Mouse (Mus musculus): ENCODE measurements around the gene Chd9.
"Not testable (repeated sequence)": the region's sequence is repeated elsewhere in the genome, so short reads cannot be mapped to it uniquely, and the experiment has no call there.

Chd9 gene

DNA sequence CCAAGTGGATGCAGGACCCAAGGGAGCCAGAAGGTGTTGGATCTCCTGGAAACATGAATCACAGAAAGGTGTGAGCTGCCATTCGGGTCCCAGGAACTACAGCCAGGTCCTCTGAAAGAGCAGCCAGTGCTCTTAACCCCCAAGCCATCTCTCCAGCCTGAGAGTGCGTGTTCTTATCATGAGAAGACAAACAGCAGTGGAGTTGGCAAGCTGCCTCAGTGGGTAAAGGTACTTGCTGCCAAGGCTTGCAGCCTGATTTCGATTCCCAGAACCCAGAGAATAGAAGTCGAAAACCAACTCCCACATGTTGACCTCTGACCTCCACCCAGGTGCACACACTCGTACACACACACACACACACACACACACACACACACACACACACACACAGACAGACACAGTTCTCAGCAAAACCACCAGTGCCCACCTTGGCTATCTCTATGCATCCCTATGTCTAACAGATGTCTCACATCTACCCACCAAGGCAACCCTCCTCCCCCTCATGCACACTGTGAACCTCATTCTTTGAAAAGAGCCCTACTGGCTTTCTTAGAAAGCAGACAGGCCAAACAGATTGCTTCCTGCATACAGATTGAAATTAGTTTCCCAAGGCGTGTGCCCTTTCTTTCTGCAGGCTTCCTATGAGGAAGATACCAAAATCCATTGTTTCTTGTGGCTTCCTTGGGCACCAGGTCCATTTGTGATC, 43.4 kb downstream of the Chd9 start:
- DNase-seq (ENCODE audit: low read depth): no peak

DNA sequence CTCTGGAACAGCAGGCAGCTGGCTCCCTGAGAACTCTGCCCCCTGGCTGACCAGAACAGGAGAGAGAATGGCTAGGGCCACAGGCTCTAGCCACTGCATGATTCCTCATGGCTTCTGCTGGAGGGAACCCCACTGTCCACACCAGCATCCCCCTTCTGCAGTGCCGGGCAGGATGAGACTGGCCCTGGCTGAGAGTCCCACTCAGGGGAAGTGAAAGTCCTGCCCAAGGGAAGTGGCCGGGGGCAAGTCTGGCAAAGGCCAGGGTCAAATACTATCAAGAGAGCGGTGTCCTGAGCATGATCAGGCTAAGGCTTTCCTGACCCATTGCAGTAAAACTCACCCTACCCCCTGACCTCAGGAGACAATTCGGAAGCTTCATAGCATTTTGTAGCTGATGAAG, 44.9 kb downstream of the Chd9 start:
- no peak for DNase-seq (ENCODE audit: low read depth)

GRCm38 (mm10) chr8:90876213-90876721, 48.1 kb downstream of the Chd9 start:
- DNase-seq (ENCODE audit: low read depth): peak; percentile 87

- DNase-seq (ENCODE audit: low read depth): peak; percentile 83
Observed at GRCm38 (mm10) chr8:90876722-90877429, 48.7 kb downstream of the Chd9 start.

DNA sequence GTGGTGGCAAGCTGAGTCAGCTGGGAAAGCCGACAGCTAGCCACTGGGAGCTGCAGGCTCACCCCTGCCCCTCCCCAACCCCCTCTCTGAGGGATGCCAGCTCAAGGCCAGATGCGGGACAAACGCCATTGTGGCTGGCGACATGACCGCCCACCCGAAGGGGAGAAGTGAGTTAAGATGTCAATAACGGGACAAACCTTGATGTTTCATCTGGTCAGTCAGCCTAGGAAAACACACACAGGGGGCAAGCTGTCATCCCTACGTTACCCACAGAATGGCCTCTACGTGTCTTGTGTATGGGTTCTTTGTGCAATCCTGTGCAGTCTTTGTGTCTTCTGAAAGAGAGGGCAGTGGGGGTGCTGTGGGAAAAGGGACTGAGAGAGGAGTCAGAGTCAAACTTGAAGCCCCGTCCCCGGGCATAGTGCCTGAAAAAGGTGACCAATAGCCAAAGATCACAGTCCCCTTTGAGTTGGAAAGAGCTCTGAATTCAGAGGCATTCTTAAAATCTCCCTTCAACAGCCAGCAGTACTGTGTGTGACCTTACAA, 49.4 kb downstream of the Chd9 start:
- DNase-seq (ENCODE audit: low read depth): no peak

GRCm38 (mm10) chr8:90878551-90878950, 50.4 kb downstream of the Chd9 start:
- no peak for DNase-seq (ENCODE audit: low read depth)

- DNase-seq (ENCODE audit: low read depth): no peak
Observed at GRCm38 (mm10) chr8:90880041-90880440, 51.9 kb downstream of the Chd9 start.

DNA sequence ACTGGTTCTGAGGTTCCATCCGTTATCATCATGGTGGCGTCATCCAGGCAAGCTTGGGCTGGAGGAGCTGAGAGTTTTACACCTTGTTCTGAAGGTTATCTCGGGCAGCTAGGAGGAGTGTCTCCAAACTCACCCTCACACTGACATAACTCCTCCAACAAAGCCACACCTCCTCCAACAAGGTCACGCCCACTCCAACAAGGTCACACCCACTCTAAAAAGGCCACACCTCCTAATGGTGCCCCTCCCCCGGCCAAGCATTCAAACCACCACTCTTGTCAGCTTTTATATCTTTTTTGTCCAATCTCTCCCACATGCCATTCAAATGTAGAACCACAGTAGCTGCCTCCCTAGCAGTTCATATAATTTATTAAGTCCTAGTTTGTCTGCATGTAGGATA, 53.0 kb downstream of the Chd9 start:
- no peak for DNase-seq (ENCODE audit: low read depth)

DNA sequence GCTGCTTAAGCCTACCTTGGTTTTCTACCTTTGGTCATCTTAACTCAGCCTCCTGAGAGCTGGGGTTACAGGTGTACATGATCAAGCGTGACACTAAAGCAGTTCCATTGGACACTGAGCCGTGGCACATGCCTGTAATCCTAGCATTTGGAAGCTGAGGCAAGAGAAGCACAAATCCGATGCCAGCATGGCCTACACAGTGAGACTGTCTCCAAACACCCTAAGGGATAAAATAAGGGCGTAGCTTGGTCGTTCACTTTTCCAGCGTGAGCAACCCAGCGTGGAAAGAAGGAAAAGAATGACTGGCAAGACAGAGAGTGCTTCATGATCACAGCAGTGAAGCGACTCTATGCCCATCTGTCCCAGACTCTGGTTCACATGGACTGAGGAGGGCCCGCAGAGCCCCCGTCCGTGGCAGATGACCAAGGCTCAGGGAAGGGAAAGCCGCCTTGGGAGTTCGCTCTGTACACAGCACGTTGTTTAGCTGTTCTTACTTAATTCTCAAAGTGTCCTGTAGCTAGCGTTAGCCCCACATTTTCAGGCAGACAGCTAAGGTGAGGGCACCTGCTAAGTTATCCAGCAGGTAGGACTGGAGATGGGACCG, 54.0 kb downstream of the Chd9 start:
- no peak for DNase-seq (ENCODE audit: low read depth)

- DNase-seq (ENCODE audit: low read depth): no peak
Observed at GRCm38 (mm10) chr8:90885671-90886368, 57.7 kb downstream of the Chd9 start.

GRCm38 (mm10) chr8:90886369-90886712, 58.2 kb downstream of the Chd9 start:
- not testable (repeated sequence) for DNase-seq (ENCODE audit: low read depth)

GRCm38 (mm10) chr8:90887328-90887727, 59.2 kb downstream of the Chd9 start:
- DNase-seq (ENCODE audit: low read depth): not testable (repeated sequence)

- DNase-seq (ENCODE audit: low read depth): no peak
Observed at GRCm38 (mm10) chr8:90891872-90892578, 63.9 kb downstream of the Chd9 start.

GRCm38 (mm10) chr8:90892579-90892919, 64.4 kb downstream of the Chd9 start:
- DNase-seq (ENCODE audit: low read depth): no peak

- DNase-seq (ENCODE audit: low read depth): no peak
Observed at GRCm38 (mm10) chr8:90894231-90894914, 66.2 kb downstream of the Chd9 start.

DNA sequence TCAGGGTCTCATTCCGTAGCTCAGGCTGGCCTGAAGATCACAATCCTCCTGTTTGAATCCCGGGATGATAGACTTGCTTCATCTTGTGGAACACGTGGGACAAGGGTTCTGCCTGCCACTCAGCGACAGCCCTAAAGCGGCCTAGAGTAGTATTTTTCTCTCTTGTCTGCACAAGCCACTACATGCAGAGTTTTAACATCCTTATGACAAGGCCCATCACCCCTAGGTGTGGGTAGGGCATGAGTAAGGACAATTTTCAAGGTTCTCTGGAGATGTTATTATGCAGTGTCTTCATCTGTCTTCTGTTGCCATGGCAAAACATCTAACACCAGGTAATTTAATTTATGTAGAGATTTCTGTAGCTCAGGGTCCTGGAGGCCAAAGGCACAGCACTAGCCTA, 69.2 kb downstream of the Chd9 start:
- no peak for DNase-seq (ENCODE audit: low read depth)

- peak; percentile 61 for DNase-seq (ENCODE audit: low read depth)
Observed at GRCm38 (mm10) chr8:90898578-90898977, 70.4 kb downstream of the Chd9 start.

- peak; percentile 40 for DNase-seq (ENCODE audit: low read depth)
Observed at GRCm38 (mm10) chr8:90902002-90902401, 73.8 kb downstream of the Chd9 start.

DNA sequence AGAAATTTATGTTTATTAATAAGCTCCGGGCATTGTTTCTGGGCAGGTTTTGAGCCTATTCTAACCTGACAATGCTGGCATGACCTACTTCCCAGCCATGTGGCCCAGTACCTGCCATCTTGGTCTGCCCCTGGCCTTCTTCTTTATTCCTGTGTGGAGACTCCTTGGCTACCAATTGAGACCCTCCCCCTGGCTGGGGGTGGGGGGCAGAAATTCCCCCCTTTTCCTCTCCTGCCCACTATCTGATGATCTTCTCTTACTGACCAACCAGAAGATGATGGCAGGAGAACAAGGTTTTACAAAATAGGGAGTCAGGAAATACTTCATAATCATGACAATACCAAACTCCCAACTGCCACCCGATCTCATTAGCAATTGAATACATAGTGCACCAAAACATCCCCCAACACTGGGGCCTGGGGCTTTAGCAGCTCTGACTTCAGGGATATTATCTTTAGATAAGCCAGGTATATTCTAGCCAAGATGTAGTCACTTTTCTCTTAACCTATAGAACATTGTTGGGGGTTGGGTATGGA, 76.1 kb downstream of the Chd9 start:
- no peak for DNase-seq (ENCODE audit: low read depth)

GRCm38 (mm10) chr8:90906922-90907321, 78.8 kb downstream of the Chd9 start:
- no peak for DNase-seq (ENCODE audit: low read depth)

DNA sequence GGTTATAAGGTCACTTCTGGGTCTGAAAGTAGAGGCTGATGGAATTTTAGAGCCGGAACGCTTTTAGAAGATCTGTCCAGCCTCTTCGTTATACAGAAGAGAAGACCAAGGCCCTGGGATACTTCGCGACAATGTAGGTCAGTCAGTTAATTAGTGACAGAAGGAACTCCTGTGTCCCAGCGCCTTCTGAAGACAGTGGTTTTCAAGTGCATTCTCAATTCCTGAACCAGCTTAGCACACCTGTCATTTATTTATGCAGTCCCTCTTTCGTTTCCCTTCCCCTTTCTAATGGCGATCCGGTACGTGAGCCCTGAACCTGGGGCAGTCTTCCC, 79.3 kb downstream of the Chd9 start:
- DNase-seq (ENCODE audit: low read depth): no peak

All from 416B (cell line).